Mouse (Mus musculus) myocyte (in vitro differentiated cells): Measurements from ENCODE around the gene Slc25a39. TPM values are rescaled to one million over a fixed set of nuclear protein-coding genes. Genes with fewer than 3 reads are reported as not detected.
A peak's percentile ranks its signal among the peaks of the same experiment; 100 is the strongest.

ENCODE experiments used
- H3K27me3 ChIP-seq: one replicate; pipeline ENCODE4 v1.6.1; 2011; ENCODE audit not compliant: control insufficient read depth, insufficient read depth, insufficient read length
- H3K36me3 ChIP-seq: one replicate; pipeline ENCODE4 v1.6.1; 2011; ENCODE audit not compliant: control insufficient read depth, insufficient read depth
- H3K4me2 ChIP-seq: one replicate; pipeline ENCODE4 v1.6.1; 2011; ENCODE audit warnings: low read depth, control low read depth
- H3K4me3 ChIP-seq: one replicate; pipeline ENCODE4 v1.5.1; 2011; ENCODE audit warnings: mild to moderate bottlenecking, control low read depth, moderate library complexity
- H3K79me2 ChIP-seq: one replicate; pipeline ENCODE4 v1.6.1; 2011; ENCODE audit not compliant: control insufficient read depth, insufficient read depth
- H3ac ChIP-seq: one replicate; pipeline ENCODE4 v1.6.1; 2011; ENCODE audit not compliant: control insufficient read depth, insufficient read length
- CEBPB ChIP-seq: IDR thresholded peaks from 2 replicates; pipeline ENCODE4 v1.6.1; 2011; ENCODE audit warnings: mild to moderate bottlenecking, moderate library complexity; ENCODE audit not compliant: poor library complexity, insufficient read depth, severe bottlenecking
- E2F4 ChIP-seq: IDR thresholded peaks from one replicate; pipeline ENCODE4 v1.6.1; 2011; ENCODE audit warnings: mild to moderate bottlenecking, control low read depth, moderate library complexity; ENCODE audit not compliant: insufficient read depth
- MAX ChIP-seq: IDR thresholded peaks from one replicate; pipeline ENCODE4 v1.6.1; 2011; ENCODE audit warnings: low read depth, mild to moderate bottlenecking, control low read depth
- MYOD1 ChIP-seq, 3 experiments: IDR thresholded peaks; one replicate each; pipeline ENCODE4 v1.6.1; 2011; ENCODE audit warnings: control low read depth in 2 of 3, low read depth in 2 of 3, mild to moderate bottlenecking in 2 of 3, moderate library complexity in 1 of 3; ENCODE audit not compliant: insufficient read length in 2 of 3, control insufficient read depth in 1 of 3
- MYOG ChIP-seq, 3 experiments: IDR thresholded peaks; one replicate each; pipeline ENCODE4 v1.6.1; 2011; ENCODE audit warnings: control low read depth in 2 of 3, low read depth in 2 of 3, mild to moderate bottlenecking in 2 of 3; ENCODE audit not compliant: insufficient read length in 2 of 3, control insufficient read depth in 1 of 3, insufficient read depth in 1 of 3
- POLR2A ChIP-seq: IDR thresholded peaks from one replicate; pipeline ENCODE4 v1.6.1; 2011; ENCODE audit warnings: low read depth, mild to moderate bottlenecking, control low read depth, moderate library complexity; ENCODE audit not compliant: insufficient read length
- POLR2AphosphoS2 ChIP-seq: IDR thresholded peaks from one replicate; pipeline ENCODE4 v1.6.1; 2011; ENCODE audit warnings: low read depth, control low read depth; ENCODE audit not compliant: insufficient read length
- REST ChIP-seq: IDR thresholded peaks from one replicate; pipeline ENCODE4 v1.6.1; 2011; ENCODE audit warnings: mild to moderate bottlenecking, control low read depth, moderate library complexity; ENCODE audit not compliant: insufficient read depth, insufficient read length
- SRF ChIP-seq: IDR thresholded peaks from one replicate; pipeline ENCODE4 v1.6.1; 2011; ENCODE audit warnings: low read depth; ENCODE audit not compliant: control insufficient read depth, insufficient read length
- TCF12 ChIP-seq: IDR thresholded peaks from one replicate; pipeline ENCODE4 v1.6.1; 2011; ENCODE audit warnings: mild to moderate bottlenecking, control low read depth; ENCODE audit not compliant: poor library complexity, insufficient read depth, severe bottlenecking
- TCF3 ChIP-seq: IDR thresholded peaks from one replicate; pipeline ENCODE4 v1.6.1; 2011; ENCODE audit warnings: low read depth, control low read depth; ENCODE audit not compliant: insufficient read length
- USF1 ChIP-seq: IDR thresholded peaks from one replicate; pipeline ENCODE4 v1.6.1; 2011; ENCODE audit warnings: low read depth, mild to moderate bottlenecking, control low read depth, moderate library complexity
- polyA plus RNA-seq: library from polyadenylated mRNA; unstranded; fragments of >200 nt; fragmentation: generic; extraction: Trizol; gene quantifications from one replicate; pipeline ENCODE4 v1.2.1, GENCODE M21; 2012; ENCODE audit warnings: missing spikeins

Slc25a39 gene
- polyA plus RNA-seq, 1 experiment: 274 TPM

DNA sequence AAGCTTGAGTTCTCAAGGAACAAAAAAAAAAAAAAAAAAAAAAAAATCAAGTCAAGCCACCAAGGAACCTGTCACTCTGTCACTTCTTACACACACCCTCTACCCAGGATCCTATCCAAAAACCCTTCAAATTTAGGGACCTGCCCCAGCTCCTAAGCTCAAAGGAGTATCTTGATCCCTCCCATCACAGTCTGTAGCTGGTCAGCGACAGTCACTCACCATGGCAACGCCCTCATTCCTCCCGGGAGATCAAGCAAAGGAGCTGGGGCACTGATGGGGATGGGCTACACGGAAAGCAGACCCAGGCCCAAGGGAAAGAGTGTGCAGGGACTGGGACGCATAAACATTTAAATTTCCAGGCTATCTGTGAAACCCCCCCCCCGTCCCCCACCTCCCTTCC lies 37.0 kb upstream of the Slc25a39 start:
- H3ac ChIP-seq: no peak overlapping the region
- H3K79me2 ChIP-seq: no peaks in the 10 kb centered on the region
- H3K36me3 ChIP-seq: peaks cover 1% of the 10 kb centered on the region
- peak overlapping the region; percentile 15 for H3K4me2 ChIP-seq
- TF ChIP-seq USF1: no peak
- TF ChIP-seq CEBPB: no peak
- TF ChIP-seq MYOD1 (IDR thresholded peaks at IDR 0.05; ENCODE audit: control insufficient read depth in 1 of 3, insufficient read length in 2 of 3, low read depth in 2 of 3): no peak
- TF ChIP-seq MAX: no peak
- no peak for TF ChIP-seq SRF
- TF ChIP-seq REST: no peak
- TF ChIP-seq E2F4: no peak
- no peak for TF ChIP-seq MYOG (IDR thresholded peaks at IDR 0.05; ENCODE audit: control insufficient read depth in 1 of 3, insufficient read depth in 1 of 3, insufficient read length in 2 of 3, low read depth in 2 of 3)
- TF ChIP-seq TCF3: no peak
- no peak for TF ChIP-seq TCF12
- H3K4me3 ChIP-seq: no peak overlapping the region
- peaks cover 10% of the 10 kb centered on the region for H3K27me3 ChIP-seq

DNA sequence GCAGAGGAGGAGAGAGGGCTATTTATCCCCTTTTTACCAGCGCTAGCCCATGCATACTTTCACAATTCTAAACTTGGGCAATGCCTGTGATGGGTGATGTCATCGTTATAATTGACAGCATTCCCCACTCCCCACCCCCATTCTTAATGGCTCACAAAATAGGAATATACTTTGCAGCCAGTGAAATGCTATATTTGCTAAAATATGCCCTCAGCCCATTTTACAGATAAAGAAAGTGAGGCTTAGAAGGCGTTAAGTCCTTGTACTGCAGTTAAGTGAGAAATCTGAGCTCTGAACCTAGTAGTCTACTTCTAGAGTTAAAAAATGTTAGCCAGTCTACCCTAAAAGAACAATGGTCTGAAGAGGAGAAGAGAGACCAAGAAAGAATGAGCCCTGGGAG lies 36.6 kb upstream of the Slc25a39 start:
- Histone ChIP-seq H3K4me3 (no peak overlapping the region), H3K36me3 (peaks cover 6% of the 10 kb centered on the region), H3K4me2 (peak overlapping the region; percentile 15), H3K27me3 (peaks cover 5% of the 10 kb centered on the region), H3ac (no peak overlapping the region), H3K79me2 (no peaks in the 10 kb centered on the region)
- TF ChIP-seq MAX (no peak), SRF (no peak), TCF12 (no peak), E2F4 (no peak), REST (no peak)

DNA sequence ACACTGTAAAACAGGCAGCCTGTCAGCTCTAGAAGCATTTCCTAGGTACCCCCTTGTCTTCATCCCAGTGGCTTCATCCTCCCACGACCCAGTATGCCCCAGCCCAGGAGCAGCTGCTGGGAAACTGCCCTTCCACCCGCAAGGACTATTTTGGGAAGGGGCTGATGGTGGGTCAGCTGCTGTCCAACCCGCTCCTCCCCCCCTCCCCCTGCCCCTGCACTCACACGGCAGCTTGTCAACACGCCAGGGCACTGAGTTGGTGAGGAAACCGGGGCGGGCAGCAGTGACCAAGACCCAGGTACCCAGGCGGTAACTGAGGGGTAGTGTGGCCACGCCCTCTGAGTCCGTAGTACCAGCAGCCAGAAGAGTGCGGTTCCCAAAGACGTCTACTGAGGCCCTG lies 36.0 kb upstream of the Slc25a39 start:
- H3K79me2 ChIP-seq: no peaks in the 10 kb centered on the region
- H3K4me2 ChIP-seq: peak overlapping the region; percentile 60
- H3K36me3 ChIP-seq: peaks cover 8% of the 10 kb centered on the region
- H3ac ChIP-seq: no peak overlapping the region
- peaks cover 3% of the 10 kb centered on the region for H3K27me3 ChIP-seq
- peak overlapping the region; percentile 11 for H3K4me3 ChIP-seq
- TF ChIP-seq POLR2AphosphoS2 (peak; percentile 53), MAX (no peak), MYOG (IDR thresholded peaks at IDR 0.05; ENCODE audit: control insufficient read depth in 1 of 3, insufficient read depth in 1 of 3, insufficient read length in 2 of 3, low read depth in 2 of 3) (peak; percentile 71 to 96 (median 75)), TCF3 (peak; percentile 61), MYOD1 (IDR thresholded peaks at IDR 0.05; ENCODE audit: control insufficient read depth in 1 of 3, insufficient read length in 2 of 3, low read depth in 2 of 3) (peak in 2 of 3 experiments; percentile 61 to 98), CEBPB (no peak), SRF (no peak), TCF12 (peak; percentile 67), E2F4 (no peak), USF1 (no peak), POLR2A (no peak), REST (no peak)

DNA sequence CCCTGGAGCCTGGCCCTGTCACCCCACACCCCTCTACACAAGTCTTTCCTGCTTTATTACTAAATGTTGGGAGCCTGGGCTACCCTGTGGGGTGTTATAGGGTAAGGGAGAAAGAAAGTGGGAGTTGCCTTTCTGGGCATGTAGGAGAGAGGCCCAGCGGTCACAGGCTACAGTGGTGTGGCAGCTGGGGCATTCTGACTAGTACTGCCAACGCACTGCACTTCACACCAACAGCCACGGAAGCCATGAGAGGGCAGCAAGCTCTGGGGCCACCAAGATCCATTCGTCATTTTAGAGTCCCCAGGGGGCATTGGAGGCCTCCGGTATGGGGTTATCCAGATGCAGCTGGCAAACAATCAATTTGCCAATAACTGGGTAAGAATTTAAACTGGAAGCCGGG lies 34.3 kb upstream of the Slc25a39 start:
- Histone ChIP-seq H3ac (no peak overlapping the region), H3K36me3 (peaks cover 8% of the 10 kb centered on the region)
- TF ChIP-seq POLR2A (peak; percentile 37), MAX (no peak), SRF (no peak), E2F4 (no peak), MYOD1 (IDR thresholded peaks at IDR 0.05; ENCODE audit: control insufficient read depth in 1 of 3, insufficient read length in 2 of 3, low read depth in 2 of 3) (peak in 1 of 3 experiments; percentile 55), MYOG (IDR thresholded peaks at IDR 0.05; ENCODE audit: control insufficient read depth in 1 of 3, insufficient read depth in 1 of 3, insufficient read length in 2 of 3, low read depth in 2 of 3) (peak in 2 of 3 experiments; percentile 21 to 36), USF1 (no peak), CEBPB (no peak), TCF12 (no peak), POLR2AphosphoS2 (peak; percentile 34), REST (no peak), TCF3 (no peak)

DNA sequence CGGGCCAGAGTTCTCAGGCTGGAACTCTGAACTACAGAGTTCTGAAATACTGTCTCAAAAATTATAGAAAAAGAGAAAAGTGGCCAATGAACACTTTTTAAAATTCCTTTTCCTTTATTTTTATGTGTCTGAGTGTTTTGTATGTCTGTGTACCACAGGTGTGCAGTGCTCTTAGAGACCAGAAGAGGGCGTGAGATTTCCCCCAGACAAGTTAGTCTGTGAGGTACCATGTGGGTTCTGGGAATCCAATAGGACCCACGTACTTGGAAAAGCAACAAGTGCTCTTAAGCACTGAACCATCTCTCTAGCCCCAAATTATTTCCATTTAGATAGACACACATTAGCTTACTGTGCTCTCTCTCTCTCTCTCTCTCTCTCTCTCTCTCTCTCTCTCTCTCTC lies 33.7 kb upstream of the Slc25a39 start:
- Histone ChIP-seq H3K4me2 (peak overlapping the region; percentile 22), H3K36me3 (peaks cover 8% of the 10 kb centered on the region)

More for the DNA sequence above, 34.3 kb upstream of the Slc25a39 start:
- peak overlapping the region; percentile 22 for H3K4me2 ChIP-seq
- H3K4me3 ChIP-seq: peak overlapping the region; percentile 11
- no peaks in the 10 kb centered on the region for H3K27me3 ChIP-seq
- H3K79me2 ChIP-seq: no peaks in the 10 kb centered on the region

More for the DNA sequence above, 33.7 kb upstream of the Slc25a39 start:
- H3K79me2 ChIP-seq: no peaks in the 10 kb centered on the region
- H3K27me3 ChIP-seq: no peaks in the 10 kb centered on the region
- H3ac ChIP-seq: no peak overlapping the region
- no peak overlapping the region for H3K4me3 ChIP-seq
- TF ChIP-seq E2F4: no peak
- TF ChIP-seq SRF: no peak
- no peak for TF ChIP-seq REST
- TF ChIP-seq POLR2A: no peak
- no peak for TF ChIP-seq TCF12
- TF ChIP-seq TCF3: no peak
- no peak for TF ChIP-seq USF1
- no peak for TF ChIP-seq MYOD1 (IDR thresholded peaks at IDR 0.05; ENCODE audit: control insufficient read depth in 1 of 3, insufficient read length in 2 of 3, low read depth in 2 of 3)
- no peak for TF ChIP-seq CEBPB
- no peak for TF ChIP-seq POLR2AphosphoS2
- TF ChIP-seq MYOG (IDR thresholded peaks at IDR 0.05; ENCODE audit: control insufficient read depth in 1 of 3, insufficient read depth in 1 of 3, insufficient read length in 2 of 3, low read depth in 2 of 3): no peak
- no peak for TF ChIP-seq MAX
